Mouse (Mus musculus): ENCODE measurements around the gene Gmds. TPM values are rescaled to one million over a fixed set of nuclear protein-coding genes. Genes with fewer than 3 reads are reported as not detected.

Gene Gmds
- polyA plus RNA-seq, 1 experiment: 21.2 TPM

DNA sequence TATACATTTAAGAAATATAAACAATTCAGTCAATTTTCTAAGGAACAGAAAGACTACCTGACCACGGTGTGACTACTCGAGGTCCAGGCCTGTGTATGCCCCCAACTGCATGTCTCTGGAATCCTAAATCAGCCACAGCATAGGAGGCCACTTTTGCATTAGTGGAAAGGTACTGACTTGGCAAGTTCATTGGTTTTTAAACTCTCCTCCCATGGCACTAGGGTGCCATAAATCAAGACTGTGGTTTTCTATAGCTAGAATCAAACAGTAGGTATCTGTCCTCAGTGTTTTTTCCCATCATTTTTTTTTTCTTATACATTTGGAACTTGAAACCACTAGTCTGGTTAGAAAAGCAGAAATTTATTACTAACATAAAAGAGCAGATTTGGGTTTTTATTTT is 68.8 kb downstream of the Gmds start:
- Histone ChIP-seq H3K36me3 (ENCODE audit: control insufficient read depth, insufficient read depth, low read length) (no peaks in the 10 kb centered on the region), H3K27me3 (ENCODE audit: control insufficient read depth, insufficient read depth, low read length) (no peaks in the 10 kb centered on the region), H3K27ac (ENCODE audit: control insufficient read depth, insufficient read depth, low read length) (no peak overlapping the region), H3K4me3 (ENCODE audit: control insufficient read depth, insufficient read depth, low read length) (no peak overlapping the region), H3K4me1 (replicated peaks; ENCODE audit: control insufficient read depth, insufficient read depth, low read length) (no peaks in the 10 kb centered on the region)
- 51% methylated on average over 2 of the region's 2 CpGs for WGBS
- TF ChIP-seq POLR2A (IDR thresholded peaks at IDR 0.05; ENCODE audit: control insufficient read depth, extremely low read depth, insufficient read depth, low read length, poor library complexity): no peak
- no peak for TF ChIP-seq CTCF (IDR thresholded peaks at IDR 0.05; ENCODE audit: borderline replicate concordance, control insufficient read depth, extremely low read depth, insufficient read depth, low read length, poor library complexity)
- DNase-seq: no peak

DNA sequence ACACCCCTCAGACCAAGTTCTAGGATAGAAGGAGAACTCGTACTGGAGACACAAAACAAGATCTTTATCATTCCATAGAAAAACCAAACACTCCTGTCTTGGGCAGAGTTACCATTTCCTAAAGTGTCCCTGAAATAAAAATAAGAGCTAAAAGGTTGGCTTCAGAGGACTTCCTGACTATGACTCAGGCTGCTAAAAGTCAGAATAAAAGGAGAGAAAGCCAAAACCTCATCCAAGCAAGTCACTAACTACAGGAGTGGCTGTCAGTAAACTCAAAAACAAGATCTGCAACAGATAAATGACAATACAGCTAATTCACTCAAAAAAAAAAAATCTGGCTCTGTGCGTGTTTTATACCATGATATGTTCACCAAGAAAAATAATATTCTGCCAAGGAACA is 69.3 kb downstream of the Gmds start:
- WGBS: 80% methylated on average over 2 of the region's 2 CpGs
- DNase-seq: no peak
- no peaks in the 10 kb centered on the region for H3K27me3 ChIP-seq (ENCODE audit: control insufficient read depth, insufficient read depth, low read length)
- TF ChIP-seq CTCF (IDR thresholded peaks at IDR 0.05; ENCODE audit: borderline replicate concordance, control insufficient read depth, extremely low read depth, insufficient read depth, low read length, poor library complexity) (no peak), POLR2A (IDR thresholded peaks at IDR 0.05; ENCODE audit: control insufficient read depth, extremely low read depth, insufficient read depth, low read length, poor library complexity) (no peak)
- no peaks in the 10 kb centered on the region for H3K4me1 ChIP-seq (replicated peaks; ENCODE audit: control insufficient read depth, insufficient read depth, low read length)
- no peak overlapping the region for H3K4me3 ChIP-seq (ENCODE audit: control insufficient read depth, insufficient read depth, low read length)
- no peaks in the 10 kb centered on the region for H3K36me3 ChIP-seq (ENCODE audit: control insufficient read depth, insufficient read depth, low read length)
- H3K27ac ChIP-seq (ENCODE audit: control insufficient read depth, insufficient read depth, low read length): no peak overlapping the region

DNA sequence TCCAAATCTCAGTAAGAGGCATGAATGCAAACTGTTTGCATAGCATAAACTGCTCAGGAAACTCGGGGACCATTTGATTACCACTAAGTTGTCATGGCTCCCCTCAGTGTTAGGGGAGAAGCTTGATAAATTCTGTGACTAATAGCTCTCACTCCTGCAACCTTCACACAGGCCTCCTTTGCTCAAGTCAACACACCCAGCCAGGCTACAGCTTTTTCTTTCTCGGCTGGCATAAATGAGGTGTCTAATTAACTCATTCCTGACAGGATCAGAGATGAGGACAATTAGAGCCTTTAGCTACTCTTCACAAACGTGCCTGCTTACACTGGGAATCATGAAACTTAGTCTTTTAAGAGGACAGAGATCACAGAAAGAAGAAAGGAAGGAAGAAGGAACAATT is 70.3 kb downstream of the Gmds start:
- DNase-seq: no peak
- no peaks in the 10 kb centered on the region for H3K36me3 ChIP-seq (ENCODE audit: control insufficient read depth, insufficient read depth, low read length)
- 85% methylated on average over 3 of the region's 3 CpGs for whole genome bisulfite sequencing
- H3K4me3 ChIP-seq (ENCODE audit: control insufficient read depth, insufficient read depth, low read length): no peak overlapping the region
- no peak overlapping the region for H3K27ac ChIP-seq (ENCODE audit: control insufficient read depth, insufficient read depth, low read length)
- no peaks in the 10 kb centered on the region for H3K27me3 ChIP-seq (ENCODE audit: control insufficient read depth, insufficient read depth, low read length)
- TF ChIP-seq CTCF (IDR thresholded peaks at IDR 0.05; ENCODE audit: borderline replicate concordance, control insufficient read depth, extremely low read depth, insufficient read depth, low read length, poor library complexity): no peak
- no peak for TF ChIP-seq POLR2A (IDR thresholded peaks at IDR 0.05; ENCODE audit: control insufficient read depth, extremely low read depth, insufficient read depth, low read length, poor library complexity)
- H3K4me1 ChIP-seq (replicated peaks; ENCODE audit: control insufficient read depth, insufficient read depth, low read length): no peaks in the 10 kb centered on the region

DNA sequence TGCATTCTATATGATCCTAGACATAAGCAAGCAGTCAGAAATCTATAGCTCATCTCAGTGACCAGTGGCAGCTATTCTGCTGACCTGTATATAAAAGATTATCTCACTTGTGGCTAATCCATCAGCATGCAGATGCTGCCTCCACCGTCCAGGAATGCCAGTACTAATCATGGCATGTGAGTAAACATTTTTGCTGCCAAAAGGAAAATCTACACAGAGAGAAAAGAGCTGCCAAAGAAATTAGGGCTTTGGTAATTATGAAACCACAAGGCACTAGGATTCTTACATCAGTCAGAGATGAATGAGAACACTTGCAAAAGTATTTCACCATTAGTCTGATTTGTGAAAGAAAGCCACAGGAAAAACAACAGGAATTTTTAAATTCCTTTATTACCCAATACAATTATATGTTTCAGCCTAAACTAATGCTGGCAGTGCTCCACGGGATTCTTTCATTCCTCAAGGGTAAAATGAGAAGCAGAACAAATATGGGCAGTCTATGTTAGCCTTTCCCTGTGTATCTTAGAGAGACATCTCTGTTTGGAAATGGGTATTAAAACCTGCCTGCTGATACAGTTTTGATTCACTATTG is 71.3 kb downstream of the Gmds start:
- TF ChIP-seq CTCF (IDR thresholded peaks at IDR 0.05; ENCODE audit: borderline replicate concordance, control insufficient read depth, extremely low read depth, insufficient read depth, low read length, poor library complexity) (no peak), POLR2A (IDR thresholded peaks at IDR 0.05; ENCODE audit: control insufficient read depth, extremely low read depth, insufficient read depth, low read length, poor library complexity) (no peak)
- 92% methylated on average over 2 of the region's 2 CpGs for WGBS
- H3K4me3 ChIP-seq (ENCODE audit: control insufficient read depth, insufficient read depth, low read length): no peak overlapping the region
- H3K4me1 ChIP-seq (replicated peaks; ENCODE audit: control insufficient read depth, insufficient read depth, low read length): no peaks in the 10 kb centered on the region
- no peaks in the 10 kb centered on the region for H3K36me3 ChIP-seq (ENCODE audit: control insufficient read depth, insufficient read depth, low read length)
- H3K27ac ChIP-seq (ENCODE audit: control insufficient read depth, insufficient read depth, low read length): no peak overlapping the region
- no peak for DNase-seq
- H3K27me3 ChIP-seq (ENCODE audit: control insufficient read depth, insufficient read depth, low read length): no peaks in the 10 kb centered on the region

DNA sequence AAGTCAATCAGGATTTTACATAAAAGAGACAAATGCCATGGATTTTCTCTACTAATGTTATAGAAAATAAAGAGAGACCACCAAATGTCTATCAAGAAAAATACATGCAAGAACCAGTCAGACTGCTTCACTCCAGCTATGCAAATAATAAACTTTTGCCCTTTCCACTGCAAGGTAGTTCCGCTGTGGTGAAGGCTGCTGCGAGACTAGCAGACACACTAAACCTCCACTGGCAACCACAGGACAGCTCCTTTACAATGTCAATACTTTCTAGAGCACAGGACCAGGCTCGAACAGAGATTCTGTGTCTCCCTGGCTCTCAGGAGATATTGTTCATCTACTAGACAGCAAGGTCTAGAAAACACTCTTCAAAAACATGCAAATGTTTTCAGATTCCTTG is 71.8 kb downstream of the Gmds start:
- no peaks in the 10 kb centered on the region for H3K36me3 ChIP-seq (ENCODE audit: control insufficient read depth, insufficient read depth, low read length)
- H3K27me3 ChIP-seq (ENCODE audit: control insufficient read depth, insufficient read depth, low read length): no peaks in the 10 kb centered on the region
- no peaks in the 10 kb centered on the region for H3K4me1 ChIP-seq (replicated peaks; ENCODE audit: control insufficient read depth, insufficient read depth, low read length)
- no peak overlapping the region for H3K27ac ChIP-seq (ENCODE audit: control insufficient read depth, insufficient read depth, low read length)
- 84% methylated on average over 3 of the region's 3 CpGs for WGBS
- no peak for DNase-seq
- no peak overlapping the region for H3K4me3 ChIP-seq (ENCODE audit: control insufficient read depth, insufficient read depth, low read length)
- TF ChIP-seq POLR2A (IDR thresholded peaks at IDR 0.05; ENCODE audit: control insufficient read depth, extremely low read depth, insufficient read depth, low read length, poor library complexity) (no peak), CTCF (IDR thresholded peaks at IDR 0.05; ENCODE audit: borderline replicate concordance, control insufficient read depth, extremely low read depth, insufficient read depth, low read length, poor library complexity) (no peak)

DNA sequence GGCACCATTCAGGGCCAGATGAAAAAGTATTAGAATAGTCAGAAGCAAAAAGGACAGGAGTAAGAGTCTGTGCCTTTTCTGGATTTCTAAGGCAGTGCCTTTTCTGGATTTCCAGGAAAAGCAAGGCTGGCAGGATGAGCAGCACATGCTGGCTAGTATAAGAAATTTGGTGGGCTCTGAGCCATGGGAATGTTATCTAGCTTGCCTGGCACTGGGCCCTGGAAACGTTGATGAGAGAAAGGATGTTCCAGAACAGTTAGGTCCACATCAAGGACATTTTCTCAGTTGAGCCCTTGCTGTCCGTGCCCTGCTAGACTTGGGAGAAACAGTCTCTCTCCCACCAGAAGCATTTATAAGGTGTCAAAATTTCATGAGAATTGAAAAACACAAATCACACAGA is 82.4 kb downstream of the Gmds start:
- no peak overlapping the region for H3K27ac ChIP-seq (ENCODE audit: control insufficient read depth, insufficient read depth, low read length)
- 89% methylated on average over 2 of the region's 2 CpGs for WGBS
- H3K4me1 ChIP-seq (replicated peaks; ENCODE audit: control insufficient read depth, insufficient read depth, low read length): no peaks in the 10 kb centered on the region
- no peak for DNase-seq
- no peak overlapping the region for H3K4me3 ChIP-seq (ENCODE audit: control insufficient read depth, insufficient read depth, low read length)
- H3K36me3 ChIP-seq (ENCODE audit: control insufficient read depth, insufficient read depth, low read length): no peaks in the 10 kb centered on the region
- no peaks in the 10 kb centered on the region for H3K27me3 ChIP-seq (ENCODE audit: control insufficient read depth, insufficient read depth, low read length)
- TF ChIP-seq CTCF (IDR thresholded peaks at IDR 0.05; ENCODE audit: borderline replicate concordance, control insufficient read depth, extremely low read depth, insufficient read depth, low read length, poor library complexity) (no peak), POLR2A (IDR thresholded peaks at IDR 0.05; ENCODE audit: control insufficient read depth, extremely low read depth, insufficient read depth, low read length, poor library complexity) (no peak)

DNA sequence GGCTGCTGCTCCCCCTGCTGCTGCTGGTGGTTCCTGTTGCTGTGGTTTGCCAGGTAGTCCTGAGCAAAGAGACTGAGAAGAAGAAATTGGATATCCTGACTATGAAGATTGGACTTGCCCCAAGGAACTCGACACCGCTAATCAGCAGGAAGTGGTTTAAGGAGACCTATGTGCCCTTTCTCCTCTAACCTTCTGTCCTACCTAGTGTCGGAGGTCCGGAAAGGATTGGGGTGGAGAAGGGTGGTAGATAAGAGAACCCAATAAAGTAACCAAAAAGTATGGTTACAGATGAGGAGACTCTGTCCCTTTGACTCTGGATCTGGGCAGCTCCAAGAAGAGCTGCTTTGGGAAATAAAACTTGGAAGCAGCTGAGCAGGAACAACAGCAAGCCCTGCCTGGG is 86.3 kb downstream of the Gmds start:
- Histone ChIP-seq H3K27ac (ENCODE audit: control insufficient read depth, insufficient read depth, low read length) (no peak overlapping the region), H3K36me3 (ENCODE audit: control insufficient read depth, insufficient read depth, low read length) (no peaks in the 10 kb centered on the region), H3K4me3 (ENCODE audit: control insufficient read depth, insufficient read depth, low read length) (no peak overlapping the region), H3K4me1 (replicated peaks; ENCODE audit: control insufficient read depth, insufficient read depth, low read length) (no peaks in the 10 kb centered on the region), H3K27me3 (ENCODE audit: control insufficient read depth, insufficient read depth, low read length) (no peaks in the 10 kb centered on the region)
- WGBS: 42% methylated on average over 4 of the region's 4 CpGs
- no peak for DNase-seq
- no peak for TF ChIP-seq CTCF (IDR thresholded peaks at IDR 0.05; ENCODE audit: borderline replicate concordance, control insufficient read depth, extremely low read depth, insufficient read depth, low read length, poor library complexity)
- no peak for TF ChIP-seq POLR2A (IDR thresholded peaks at IDR 0.05; ENCODE audit: control insufficient read depth, extremely low read depth, insufficient read depth, low read length, poor library complexity)

Data from thymus, adult 2 months (tissue).